Mouse (Mus musculus): ENCODE data around the gene Art5.

- TF ChIP-seq HCFC1 (IDR thresholded peaks at IDR 0.05; ENCODE audit: borderline replicate concordance, insufficient read depth, low read length), result no peak
- no peak for TF ChIP-seq ZC3H11A (IDR thresholded peaks at IDR 0.05; ENCODE audit: borderline replicate concordance, low read depth, low read length)
- TF ChIP-seq ZNF384 (IDR thresholded peaks at IDR 0.05; ENCODE audit: low read depth, low read length), result no peak
- no peak for TF ChIP-seq CHD2 (IDR thresholded peaks at IDR 0.05; ENCODE audit: low read depth, low read length)
Observed at GRCm38 (mm10) chr7:102102241-102102640, 7.0 kb downstream of the Art5 start.

All from ES-E14 (cell line).